Mouse (Mus musculus) MEL (cell line): Measurements from ENCODE around the gene Rimklb.

Source experiments
- CTCF ChIP-seq, 3 experiments: IDR thresholded peaks in 2 of 3; conservative IDR thresholded peaks in 1 of 3; 2 replicates each; pipeline ENCODE4 v1.5.1; 2011 to 2012; ENCODE audit warnings: low read length in 3 of 3, low read depth in 2 of 3, mild to moderate bottlenecking in 2 of 3, improper control_type of control experiment in 1 of 3, inconsistent platforms in 1 of 3, mixed read lengths in 1 of 3, moderate library complexity in 1 of 3; ENCODE audit not compliant: control insufficient read depth in 1 of 3, insufficient read depth in 1 of 3, poor library complexity in 1 of 3, severe bottlenecking in 1 of 3
- POLR2A ChIP-seq, 2 experiments: IDR thresholded peaks; 2 replicates each; pipeline ENCODE4 v1.6.1; 2011 to 2012; ENCODE audit warnings: low read length in 2 of 2, mild to moderate bottlenecking in 2 of 2, control low read depth in 1 of 2, improper control_type of control experiment in 1 of 2, low read depth in 1 of 2, moderate library complexity in 1 of 2; ENCODE audit not compliant: control insufficient read depth in 1 of 2, insufficient read depth in 1 of 2, poor library complexity in 1 of 2
- USF1 ChIP-seq: IDR thresholded peaks from 2 replicates; pipeline ENCODE4 v1.6.1; 2014; ENCODE audit warnings: low read depth, mild to moderate bottlenecking, inconsistent platforms, low read length, improper control_type of control experiment, moderate library complexity
- USF2 ChIP-seq, 2 experiments: IDR thresholded peaks; 2 replicates each; pipeline ENCODE4 v1.6.1; 2011 to 2012; ENCODE audit warnings: improper control_type of control experiment in 2 of 2, low read length in 2 of 2, borderline replicate concordance in 1 of 2, inconsistent platforms in 1 of 2, low read depth in 1 of 2, mild to moderate bottlenecking in 1 of 2; ENCODE audit not compliant: insufficient read depth in 1 of 2

GRCm38 (mm10) chr6:122505545-122505944 is 7.0 kb upstream of the Rimklb start, which contains the start of gene Mfap5:
- TF ChIP-seq POLR2A (IDR thresholded peaks at IDR 0.05; ENCODE audit: control insufficient read depth in 1 of 2, insufficient read depth in 1 of 2, low read depth in 1 of 2, low read length in 2 of 2, poor library complexity in 1 of 2) (no peak), CTCF (IDR thresholded peaks at IDR 0.05 in 2 of 3, conservative IDR thresholded peaks at IDR 0.05 in 1 of 3; ENCODE audit: control insufficient read depth in 1 of 3, insufficient read depth in 1 of 3, low read depth in 2 of 3, low read length in 3 of 3, poor library complexity in 1 of 3, severe bottlenecking in 1 of 3) (no peak), USF1 (no peak), USF2 (IDR thresholded peaks at IDR 0.05; ENCODE audit: borderline replicate concordance in 1 of 2, insufficient read depth in 1 of 2, low read depth in 1 of 2, low read length in 2 of 2) (no peak)
